Mouse (Mus musculus) neural tube, embryonic 15.5 days (tissue): Measurements from ENCODE around the gene Cwh43. TPM values are rescaled to one million over a fixed set of nuclear protein-coding genes. Genes with fewer than 3 reads are reported as not detected.

ENCODE experiments used
- ATAC-seq: fragments of 200-750 bp; cut with Nextera tagmentation; 2 replicates; pipeline ENCODE4 v1.8.0; 2017; ENCODE audit warnings: mild to moderate bottlenecking, moderate TSS enrichment, moderate library complexity; ENCODE audit not compliant: low FRiP score
- H3K27ac ChIP-seq: fragments of 300-500 bp; sonication (generic); replicated peaks from 2 replicates; pipeline ENCODE4 v1.5.1; 2015; ENCODE audit warnings: mild to moderate bottlenecking, inconsistent platforms
- H3K27me3 ChIP-seq: fragments of 300-500 bp; sonication (generic); replicated peaks from 2 replicates; pipeline ENCODE4 v1.6.1; 2015; ENCODE audit warnings: inconsistent platforms
- H3K36me3 ChIP-seq: fragments of 300-500 bp; sonication (generic); 2 replicates; pipeline ENCODE4 v1.6.1; 2015; ENCODE audit warnings: inconsistent platforms
- H3K4me1 ChIP-seq: fragments of 300-500 bp; sonication (generic); 2 replicates; pipeline ENCODE4 v1.6.1; 2015; ENCODE audit warnings: inconsistent platforms
- H3K4me2 ChIP-seq: fragments of 300-500 bp; sonication (generic); 2 replicates; pipeline ENCODE4 v1.6.1; 2015; ENCODE audit warnings: inconsistent platforms, mild to moderate bottlenecking, moderate library complexity
- H3K4me3 ChIP-seq: fragments of 300-500 bp; sonication (generic); replicated peaks from 2 replicates; pipeline ENCODE4 v1.5.1; 2015; ENCODE audit warnings: mild to moderate bottlenecking, inconsistent platforms
- H3K9ac ChIP-seq: fragments of 300-500 bp; sonication (generic); replicated peaks from 2 replicates; pipeline ENCODE4 v1.6.1; 2015; ENCODE audit warnings: mild to moderate bottlenecking, inconsistent platforms
- H3K9me3 ChIP-seq: fragments of 300-500 bp; sonication (generic); replicated peaks from 2 replicates; pipeline ENCODE4 v1.6.1; 2016; ENCODE audit warnings: inconsistent platforms
- WGBS: fragments of 180-500 bp; shearing (Covaris S2); methylation state at CpG from one replicate; pipeline ENCODE4 v1.1.7; 2015; ENCODE audit warnings: mixed read lengths; 5-methylcytosine and 5-hydroxymethylcytosine counted together
- polyA plus RNA-seq: library from polyadenylated mRNA; unstranded; fragments of >200 nt; fragmentation: Nextera tagmentation; extraction: Ambion mirVana; gene quantifications from 2 replicates; pipeline ENCODE4 v1.2.1, GENCODE M21; 2015

Gene Cwh43
- polyA plus RNA-seq, 1 experiment from 2014 or later = 0.56 TPM

DNA sequence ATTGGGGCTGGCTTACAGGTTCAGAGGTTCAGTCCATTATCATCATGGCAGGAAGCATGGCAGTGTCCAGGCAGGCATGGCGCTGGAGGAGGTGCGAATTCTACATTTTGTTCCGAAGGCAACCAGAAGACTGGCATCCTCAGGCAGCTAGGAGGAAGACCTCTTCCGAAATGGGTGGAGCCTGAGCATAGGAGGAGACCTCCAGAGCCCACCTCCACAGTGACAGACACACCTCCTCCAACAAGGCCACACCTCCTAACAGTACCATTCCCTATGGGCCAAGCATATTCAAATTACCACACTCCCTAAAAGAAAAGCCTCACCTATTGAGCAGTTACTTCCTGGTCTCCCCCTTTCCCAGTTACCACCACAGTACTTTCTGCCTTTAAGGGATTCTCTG lies 3.0 kb upstream of the Cwh43 start:
- 96% methylated on average over 4 of the region's 4 CpGs for WGBS
- no peak for ATAC-seq
- Histone ChIP-seq H3K27me3 (peaks cover 34% of the 10 kb centered on the region), H3K9me3 (no peaks in the 10 kb centered on the region), H3K36me3 (no peaks in the 10 kb centered on the region), H3K4me1 (peaks cover 20% of the 10 kb centered on the region), H3K4me3 (no peak overlapping the region), H3K4me2 (no peak overlapping the region), H3K9ac (no peak overlapping the region), H3K27ac (no peak overlapping the region)

GRCm38 (mm10) chr5:73403311-73404068 lies 2.4 kb upstream of the Cwh43 start:
- ATAC-seq = no peak
- WGBS = 85% methylated on average over 14 of the region's 14 CpGs
- Histone ChIP-seq H3K4me2 (no peak overlapping the region), H3K27me3 (peaks cover 35% of the 10 kb centered on the region), H3K4me1 (peaks cover 20% of the 10 kb centered on the region), H3K9me3 (no peaks in the 10 kb centered on the region), H3K9ac (no peak overlapping the region), H3K36me3 (no peaks in the 10 kb centered on the region), H3K4me3 (no peak overlapping the region), H3K27ac (no peak overlapping the region)

DNA sequence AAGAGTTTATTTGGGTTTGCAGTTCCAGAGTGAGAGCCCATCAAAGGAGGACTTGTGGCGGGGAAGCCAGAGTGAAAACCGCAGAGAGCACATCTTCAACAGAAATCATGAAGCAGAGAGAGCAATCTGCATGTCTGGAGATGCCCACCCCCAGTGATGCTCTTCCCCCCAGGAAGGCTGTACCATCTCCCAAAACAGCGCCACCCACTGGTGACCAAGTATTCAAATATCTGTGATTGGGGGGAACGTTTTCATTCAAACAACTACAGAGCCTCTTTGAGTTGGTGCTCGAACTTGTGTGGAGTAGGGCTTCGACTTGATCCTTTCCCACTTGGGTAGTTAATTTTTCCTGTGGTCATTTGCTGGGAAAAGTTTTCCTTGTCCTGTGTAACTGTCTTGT lies 1.1 kb upstream of the Cwh43 start:
- Histone ChIP-seq H3K4me3 (no peak overlapping the region), H3K4me1 (peaks cover 20% of the 10 kb centered on the region), H3K9me3 (no peaks in the 10 kb centered on the region), H3K27ac (no peak overlapping the region), H3K36me3 (no peaks in the 10 kb centered on the region), H3K9ac (no peak overlapping the region), H3K4me2 (no peak overlapping the region), H3K27me3 (peaks cover 35% of the 10 kb centered on the region)
- 84% methylated on average over 6 of the region's 6 CpGs for WGBS
- no peak for ATAC-seq

DNA sequence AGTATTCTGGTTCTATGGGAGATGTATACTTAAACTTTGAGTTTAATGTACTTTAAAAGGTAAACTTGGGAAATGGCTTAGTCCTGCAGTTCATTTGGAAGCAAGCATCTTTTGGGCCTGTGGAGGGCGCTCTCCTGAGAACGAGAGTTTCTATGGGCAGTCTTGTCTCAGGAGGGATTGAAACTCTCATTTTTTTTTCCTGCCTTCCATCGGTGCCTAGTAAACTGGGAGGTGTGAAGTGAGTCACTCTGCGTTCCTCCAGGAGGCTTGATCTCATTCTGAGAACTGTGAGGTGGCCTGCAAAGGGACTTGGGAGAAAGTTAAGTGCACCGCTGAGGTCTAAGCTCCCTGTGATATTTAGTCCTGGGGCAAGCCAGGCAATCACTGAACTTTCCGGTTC lies 986 bp downstream of the Cwh43 start:
- peak overlapping the region; percentile 83; the same call in 1 of the 2 replicates for H3K4me2 ChIP-seq
- H3K9ac ChIP-seq = no peak overlapping the region
- no peaks in the 10 kb centered on the region for H3K9me3 ChIP-seq
- peaks cover 11% of the 10 kb centered on the region for H3K4me1 ChIP-seq
- no peak for ATAC-seq
- H3K27ac ChIP-seq = no peak overlapping the region
- H3K4me3 ChIP-seq = no peak overlapping the region; the same call in 1 of the 2 replicates
- H3K27me3 ChIP-seq = peaks cover 35% of the 10 kb centered on the region
- 44% methylated on average over 6 of the region's 6 CpGs for WGBS
- no peaks in the 10 kb centered on the region for H3K36me3 ChIP-seq

DNA sequence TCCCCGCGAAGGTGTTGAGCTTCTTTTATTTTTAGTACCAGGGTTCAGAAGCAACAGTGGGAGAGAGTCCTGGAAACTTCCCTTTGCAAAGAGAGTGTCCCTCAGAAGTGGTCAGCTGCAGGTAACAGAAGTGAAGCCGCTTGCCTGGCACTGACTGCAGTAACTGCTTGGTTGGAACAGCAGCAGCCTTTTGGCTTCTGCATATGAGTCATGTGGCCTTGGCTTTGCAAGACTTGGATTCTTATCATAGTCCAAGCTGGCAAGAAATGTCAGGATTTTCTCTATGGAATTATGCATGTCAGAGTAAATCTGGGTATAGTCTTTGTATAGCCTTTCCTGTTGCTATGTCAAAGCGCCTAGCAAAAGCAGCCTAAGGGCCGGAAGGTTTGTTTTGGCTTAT lies 4.1 kb downstream of the Cwh43 start:
- Histone ChIP-seq H3K27ac (no peak overlapping the region), H3K27me3 (peaks cover 26% of the 10 kb centered on the region), H3K36me3 (no peaks in the 10 kb centered on the region), H3K9me3 (no peaks in the 10 kb centered on the region), H3K9ac (no peak overlapping the region), H3K4me3 (no peak overlapping the region), H3K4me2 (no peak overlapping the region), H3K4me1 (peaks cover 11% of the 10 kb centered on the region)
- no peak for ATAC-seq
- WGBS = 79% methylated on average over 5 of the region's 5 CpGs

DNA sequence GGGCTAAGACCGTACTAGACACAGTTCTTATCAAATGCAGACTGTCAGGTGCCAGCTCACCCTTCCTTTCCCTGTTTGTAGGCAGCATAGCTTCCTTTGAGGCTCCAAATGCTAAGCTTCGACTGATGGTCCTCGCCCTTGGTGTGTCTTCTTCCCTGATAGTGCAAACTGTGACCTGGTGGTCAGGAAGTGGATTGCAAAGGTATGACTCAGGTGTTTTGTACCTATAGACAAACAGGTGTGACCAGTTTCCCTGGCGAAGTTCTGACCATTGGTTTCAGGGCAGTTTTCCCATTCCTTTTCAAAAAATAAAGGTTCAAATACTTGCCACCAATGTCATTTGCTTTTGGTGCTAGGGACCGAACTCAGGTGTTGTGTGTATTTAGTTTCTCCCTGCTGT lies 5.9 kb downstream of the Cwh43 start:
- Histone ChIP-seq H3K4me2 (no peak overlapping the region), H3K4me3 (no peak overlapping the region), H3K9me3 (no peaks in the 10 kb centered on the region), H3K4me1 (no peaks in the 10 kb centered on the region), H3K36me3 (no peaks in the 10 kb centered on the region), H3K27me3 (peaks cover 10% of the 10 kb centered on the region), H3K27ac (no peak overlapping the region), H3K9ac (no peak overlapping the region)
- WGBS = 93% methylated on average over 5 of the region's 5 CpGs
- no peak for ATAC-seq

- Histone ChIP-seq H3K4me3 (no peak overlapping the region), H3K4me2 (no peak overlapping the region), H3K9ac (no peak overlapping the region), H3K27ac (no peak overlapping the region), H3K9me3 (no peaks in the 10 kb centered on the region), H3K36me3 (no peaks in the 10 kb centered on the region), H3K4me1 (no peaks in the 10 kb centered on the region), H3K27me3 (no peaks in the 10 kb centered on the region)
- WGBS = 86% methylated on average over 10 of the region's 10 CpGs
- ATAC-seq = no peak
Observed at GRCm38 (mm10) chr5:73414172-73414571, 8.3 kb downstream of the Cwh43 start.

DNA sequence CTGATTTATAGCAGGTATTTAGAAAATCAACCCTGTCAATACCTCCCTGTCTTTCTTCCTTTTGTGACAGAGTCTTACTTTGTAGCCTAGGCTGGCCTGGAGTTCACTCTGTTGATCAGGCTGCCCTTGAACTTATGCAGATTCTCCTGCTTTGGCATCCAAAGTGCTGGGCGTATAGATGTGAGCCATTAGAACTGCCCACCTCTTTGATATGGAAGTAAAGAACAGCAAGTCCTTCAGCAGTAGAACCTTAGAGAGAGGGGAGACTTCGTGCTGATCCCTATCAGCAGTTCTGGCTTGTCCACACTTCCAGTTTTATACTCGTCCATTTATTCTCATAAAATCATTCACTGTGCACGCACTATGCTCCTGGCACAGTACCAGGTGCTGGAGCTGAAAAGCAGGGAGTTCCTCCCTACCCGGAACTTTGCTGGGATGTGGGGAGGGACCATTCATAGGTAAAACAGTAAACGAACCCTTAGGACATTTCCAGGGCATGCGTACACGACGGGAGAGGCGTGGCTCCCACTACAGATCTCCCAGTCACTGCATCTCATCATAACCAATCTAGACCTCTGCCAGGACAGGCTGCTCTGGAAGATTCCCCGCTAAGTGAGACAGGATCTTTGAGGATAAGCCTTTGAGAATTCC lies 13.3 kb downstream of the Cwh43 start:
- Histone ChIP-seq H3K27ac (no peak overlapping the region), H3K27me3 (no peaks in the 10 kb centered on the region), H3K9ac (no peak overlapping the region), H3K4me1 (no peaks in the 10 kb centered on the region), H3K9me3 (no peaks in the 10 kb centered on the region; the same call in 1 of the 2 replicates), H3K4me3 (no peak overlapping the region), H3K4me2 (no peak overlapping the region), H3K36me3 (no peaks in the 10 kb centered on the region)
- WGBS = 59% methylated on average over 11 of the region's 11 CpGs
- no peak for ATAC-seq

DNA sequence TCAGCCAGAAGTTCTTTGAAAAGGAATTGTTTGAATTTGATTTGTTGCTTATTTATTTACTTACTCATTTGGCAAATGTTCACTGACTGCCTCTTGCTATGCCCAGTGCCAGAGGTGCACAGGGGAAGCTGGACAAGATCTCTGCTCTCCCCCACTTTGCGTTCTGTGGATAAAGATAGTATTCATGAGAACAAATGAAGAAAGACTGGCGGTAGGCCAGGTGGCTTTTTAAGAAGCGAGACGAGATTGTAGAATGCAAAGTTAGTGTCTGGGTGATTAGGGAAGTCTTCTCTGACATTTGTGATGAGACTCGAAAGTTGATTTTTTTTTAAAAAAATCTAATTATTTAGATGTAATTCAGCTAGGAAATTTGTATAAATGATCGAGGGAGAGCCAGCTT lies 20.9 kb downstream of the Cwh43 start:
- 62% methylated on average over 6 of the region's 6 CpGs for WGBS
- no peak for ATAC-seq
- H3K9ac ChIP-seq = no peak overlapping the region

GRCm38 (mm10) chr5:73431581-73431980 lies 25.7 kb downstream of the Cwh43 start:
- Histone ChIP-seq H3K27me3 (0 out of 2 replicates have a peak, but pooled peaks cover 2% of the 10 kb centered on the region), H3K4me2 (peak overlapping the region; percentile 32), H3K36me3 (no peaks in the 10 kb centered on the region), H3K4me3 (no peak overlapping the region), H3K4me1 (peaks cover 4% of the 10 kb centered on the region), H3K27ac (no peak overlapping the region), H3K9me3 (no peaks in the 10 kb centered on the region), H3K9ac (no peak overlapping the region)
- ATAC-seq = peak; percentile 84; the same call in 1 of the 2 replicates
- 15% methylated on average over 14 of the region's 14 CpGs for WGBS

More for the DNA sequence above, 20.9 kb downstream of the Cwh43 start:
- no peaks in the 10 kb centered on the region for H3K9me3 ChIP-seq
- no peaks in the 10 kb centered on the region for H3K27me3 ChIP-seq
- no peaks in the 10 kb centered on the region for H3K36me3 ChIP-seq
- no peak overlapping the region for H3K4me3 ChIP-seq
- H3K27ac ChIP-seq = no peak overlapping the region
- H3K4me1 ChIP-seq = peaks cover 4% of the 10 kb centered on the region
- H3K4me2 ChIP-seq = no peak overlapping the region

- WGBS = 90% methylated on average over 6 of the region's 6 CpGs
- ATAC-seq = no peak
- Histone ChIP-seq H3K27me3 (0 out of 2 replicates have a peak, but pooled peaks cover 2% of the 10 kb centered on the region), H3K4me3 (no peak overlapping the region), H3K36me3 (no peaks in the 10 kb centered on the region), H3K4me2 (no peak overlapping the region), H3K27ac (no peak overlapping the region), H3K9ac (no peak overlapping the region), H3K4me1 (peaks cover 4% of the 10 kb centered on the region), H3K9me3 (no peaks in the 10 kb centered on the region)
Observed at GRCm38 (mm10) chr5:73432805-73433204, 26.9 kb downstream of the Cwh43 start.

GRCm38 (mm10) chr5:73434764-73435163 lies 28.9 kb downstream of the Cwh43 start:
- Histone ChIP-seq H3K27me3 (0 out of 2 replicates have a peak, but pooled peaks cover 2% of the 10 kb centered on the region), H3K27ac (no peak overlapping the region), H3K4me1 (peaks cover 4% of the 10 kb centered on the region), H3K36me3 (no peaks in the 10 kb centered on the region), H3K4me2 (no peak overlapping the region), H3K9ac (no peak overlapping the region), H3K4me3 (no peak overlapping the region), H3K9me3 (no peaks in the 10 kb centered on the region)
- WGBS = 80% methylated on average over 7 of the region's 7 CpGs
- no peak for ATAC-seq
